Mouse (Mus musculus): ENCODE results near the gene Rsu1. TPM values are rescaled to one million over a fixed set of nuclear protein-coding genes. Genes with fewer than 3 reads are reported as not detected.

Rsu1 gene
- polyA plus RNA-seq, 1 experiment from 2014 or later, result 181 TPM

DNA sequence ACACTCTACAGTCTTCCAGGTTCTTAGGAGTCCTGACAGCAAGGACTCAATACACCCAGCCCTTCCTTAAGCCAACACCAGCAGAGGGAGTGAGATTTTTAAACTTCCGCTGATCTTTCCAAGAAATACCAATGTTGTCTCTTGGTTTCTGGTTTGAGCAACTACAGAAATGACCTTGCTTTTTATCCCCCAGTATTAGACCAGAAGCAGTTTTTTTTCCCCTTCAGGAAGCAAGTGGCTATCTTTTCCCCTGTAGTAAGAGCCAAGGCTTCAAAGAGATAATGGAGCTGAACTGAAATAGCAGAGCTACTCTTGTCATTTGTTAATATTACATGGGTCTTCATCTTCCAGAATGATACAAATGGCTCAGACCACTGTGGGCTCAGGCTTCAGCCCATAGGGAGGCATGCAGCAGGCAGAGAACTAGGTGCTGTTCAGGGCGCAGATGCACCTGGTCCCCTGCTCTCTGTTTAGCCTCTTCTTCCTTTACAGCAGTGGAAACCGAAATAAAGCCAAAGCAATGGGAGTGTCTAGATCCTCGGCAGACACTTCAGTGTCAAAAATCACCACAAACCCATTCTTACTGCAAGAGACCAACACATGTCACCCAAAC, 2.4 kb downstream of the Rsu1 start:
- in situ Hi-C loops (cut with MboI; ENCODE audit: low pct_unique_long_range_greater_than_20kb), result loop anchor here (25.0 kb wide), 1 partner anchor 1019 kb away; no protein-coding TSS in a partner anchor
- TF ChIP-seq CTCF (IDR thresholded peaks at IDR 0.05), result no peak
- no peaks in the 10 kb centered on the region for H3K27me3 ChIP-seq
- ChIA-PET CTCF (interaction anchor here (1.4 to 2.4 kb wide), 3 partner anchors 9 to 809 kb away, joined by 3 to 6 read pairs (median 3); no protein-coding TSS in a partner anchor), POLR2A (no interaction called here)
- no peak for ATAC-seq
- DNase-seq (ENCODE audit: low read depth, low spot score), result no peak

DNA sequence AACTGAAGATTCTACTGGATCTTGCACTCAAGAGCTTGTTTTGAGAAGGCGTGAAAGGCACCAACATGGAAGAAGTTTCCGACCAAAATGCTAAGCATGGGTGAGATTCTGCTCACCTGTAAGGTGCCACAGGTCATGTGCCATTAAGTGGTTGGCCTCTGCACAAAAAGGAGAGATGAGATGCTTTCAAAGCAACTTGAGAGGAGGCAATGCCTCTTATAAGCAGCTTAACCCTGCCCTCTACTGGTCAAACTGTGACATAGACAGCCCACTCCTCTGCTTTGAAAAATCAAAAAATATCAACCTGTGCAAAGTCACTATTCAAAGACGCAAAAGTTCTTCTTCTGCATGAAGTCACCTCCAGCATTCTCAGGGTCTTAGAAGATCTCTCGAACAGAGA, 6.3 kb downstream of the Rsu1 start:
- ChIA-PET CTCF (interaction anchor here (0.6 to 1.8 kb wide), 4 partner anchors 13 to 865 kb away, joined by 3 to 8 read pairs (median 4); no protein-coding TSS in a partner anchor), POLR2A (no interaction called here)
- no peak for ATAC-seq
- in situ Hi-C loops (cut with MboI; ENCODE audit: low pct_unique_long_range_greater_than_20kb), result loop anchor here (5.0 to 25.0 kb wide), 2 partner anchors 808 to 1022 kb away; no protein-coding TSS in a partner anchor
- TF ChIP-seq CTCF (IDR thresholded peaks at IDR 0.05), result peak; percentile 74
- no peaks in the 10 kb centered on the region for H3K27me3 ChIP-seq
- no peak for DNase-seq (ENCODE audit: low read depth, low spot score)

DNA sequence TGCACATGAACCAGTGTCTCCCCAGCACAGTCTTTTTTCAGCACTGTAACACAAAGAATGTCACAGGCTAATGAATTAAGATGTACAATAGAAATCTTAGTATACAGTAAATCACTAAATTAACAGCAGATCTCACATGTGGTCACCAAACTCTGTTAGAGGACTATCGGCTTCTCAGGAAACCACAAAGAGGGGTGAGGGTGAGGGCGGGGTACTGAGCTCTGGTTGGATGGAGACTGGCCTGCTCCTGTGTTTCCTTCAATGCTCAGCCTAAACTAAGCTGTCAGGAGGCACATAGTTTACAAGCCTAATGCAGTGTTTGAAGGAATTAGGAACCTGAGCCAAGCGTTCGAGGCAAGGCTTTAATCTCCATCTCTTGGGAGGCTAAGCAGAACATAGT, 8.1 kb downstream of the Rsu1 start:
- no peaks in the 10 kb centered on the region for H3K27me3 ChIP-seq
- no peak for TF ChIP-seq CTCF (IDR thresholded peaks at IDR 0.05)
- in situ Hi-C loops (cut with MboI; ENCODE audit: low pct_unique_long_range_greater_than_20kb), result loop anchor here (5.0 to 25.0 kb wide), 2 partner anchors 806 to 1024 kb away; no protein-coding TSS in a partner anchor
- ChIA-PET POLR2A (no interaction called here), CTCF (interaction anchor here (0.7 kb wide), 1 partner anchor 803 kb away, joined by 3 read pairs; no protein-coding TSS in a partner anchor)
- no peak for DNase-seq (ENCODE audit: low read depth, low spot score)
- ATAC-seq, result no peak

DNA sequence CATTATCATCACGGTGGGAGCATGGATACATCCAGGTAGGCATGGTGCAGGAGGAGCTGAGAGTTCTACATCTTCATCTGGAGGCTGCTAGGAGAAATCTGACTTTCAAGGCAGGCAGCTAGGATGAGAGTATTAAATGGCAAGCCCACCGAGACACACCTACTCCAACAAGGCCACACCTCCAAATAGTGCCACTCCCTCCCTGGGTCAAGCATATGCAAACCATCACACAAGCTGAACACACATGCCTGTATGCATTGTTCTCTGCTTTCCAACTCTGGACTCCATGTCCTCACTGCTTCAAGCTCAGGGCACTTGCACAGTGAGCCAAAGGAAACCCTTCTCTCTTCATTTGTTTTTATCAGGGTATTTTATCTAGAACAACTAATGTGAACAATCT, 12.6 kb downstream of the Rsu1 start:
- TF ChIP-seq CTCF (IDR thresholded peaks at IDR 0.05), result no peak
- ChIA-PET CTCF (interaction anchor here (1.3 to 2.4 kb wide), 3 partner anchors 9 to 20 kb away, joined by 3 to 6 read pairs (median 4); no protein-coding TSS in a partner anchor), POLR2A (interaction anchor here (1.1 kb wide), 1 partner anchor 21 kb away, joined by 4 read pairs; no protein-coding TSS in a partner anchor)
- in situ Hi-C loops (cut with MboI; ENCODE audit: low pct_unique_long_range_greater_than_20kb), result loop anchor here (25.0 kb wide), 1 partner anchor 1029 kb away; no protein-coding TSS in a partner anchor
- no peak for DNase-seq (ENCODE audit: low read depth, low spot score)
- no peaks in the 10 kb centered on the region for H3K27me3 ChIP-seq
- no peak for ATAC-seq

DNA sequence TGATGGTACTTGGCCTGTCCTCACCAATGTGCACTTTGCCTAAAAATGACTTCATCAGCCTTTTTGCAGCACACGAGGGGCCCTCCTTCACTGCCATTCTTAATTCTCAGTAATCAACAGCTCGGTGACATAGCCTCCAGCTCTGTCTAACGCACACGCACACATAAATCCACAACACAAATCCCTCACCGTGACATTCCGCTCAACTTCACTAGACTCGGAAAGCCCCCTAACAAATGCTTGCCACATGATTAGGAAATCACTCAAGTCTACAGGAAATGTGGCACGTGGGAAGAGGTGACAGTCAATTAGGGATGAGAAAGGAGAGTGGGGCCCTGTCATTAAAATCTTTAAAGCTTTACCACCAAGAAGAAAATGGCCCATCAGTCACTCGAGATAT, 30.5 kb downstream of the Rsu1 start:
- DNase-seq (ENCODE audit: low read depth, low spot score) (no peak), ATAC-seq (no peak)
- ChIA-PET POLR2A (no interaction called here), CTCF (no interaction called here)
- no peaks in the 10 kb centered on the region for H3K27me3 ChIP-seq
- TF ChIP-seq CTCF (IDR thresholded peaks at IDR 0.05), result no peak
- in situ Hi-C loops (cut with MboI; ENCODE audit: low pct_unique_long_range_greater_than_20kb), result loop anchor here (5.0 to 25.0 kb wide), 3 partner anchors 538 to 1453 kb away; partner anchors contain the start of genes Ankrd16 and Fbh1

DNA sequence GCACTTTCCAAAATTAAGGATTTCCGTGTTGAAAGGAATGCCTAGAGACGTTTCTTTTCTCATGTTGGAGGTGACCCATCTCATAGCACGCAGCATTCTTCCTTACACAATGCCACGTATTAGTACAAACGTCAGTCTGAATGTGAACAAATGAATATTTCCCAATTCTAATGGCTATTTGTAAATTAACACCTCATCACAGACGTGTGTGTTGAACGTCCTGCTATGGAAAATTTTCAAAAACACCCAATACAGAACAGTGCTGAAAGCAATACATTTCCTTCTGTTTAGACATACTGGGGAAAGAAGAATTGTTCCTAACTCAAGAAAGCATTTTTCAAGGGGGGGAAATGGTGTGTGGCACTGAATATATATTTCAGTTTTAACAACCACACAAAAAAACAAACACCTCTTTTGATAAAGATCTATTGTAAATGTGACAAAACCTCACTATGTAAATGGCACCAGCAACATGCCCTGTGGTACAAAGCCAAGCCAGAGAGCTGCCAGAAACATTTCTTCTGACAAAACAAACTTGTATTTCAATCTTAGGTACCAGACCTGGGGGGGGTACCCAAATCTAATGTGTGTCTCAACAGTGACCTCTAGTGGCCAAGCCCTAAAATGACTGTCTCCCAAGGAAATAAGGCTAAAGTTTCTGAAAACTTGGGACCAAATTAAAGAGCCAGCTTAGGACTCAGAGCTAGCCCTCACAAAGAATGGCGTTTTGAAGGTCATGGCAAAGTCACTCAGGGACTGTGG, 33.9 kb downstream of the Rsu1 start:
- CTCF ChIA-PET, result interaction anchor here (0.8 to 1.2 kb wide), 3 partner anchors 15 to 526 kb away, joined by 3 to 4 read pairs (median 3); no protein-coding TSS in a partner anchor
- ATAC-seq, result peak; percentile 36
- POLR2A ChIA-PET, result interaction anchor here (1.4 kb wide), 1 partner anchor 21 kb away, joined by 4 read pairs; no protein-coding TSS in a partner anchor
- no peak for DNase-seq (ENCODE audit: low read depth, low spot score)
- in situ Hi-C loops (cut with MboI; ENCODE audit: low pct_unique_long_range_greater_than_20kb), result loop anchor here (25.0 kb wide), 2 partner anchors 1225 to 1450 kb away; partner anchors contain the start of genes Ankrd16 and Fbh1
- H3K27me3 ChIP-seq, result no peaks in the 10 kb centered on the region
- peak; percentile 77 for TF ChIP-seq CTCF (IDR thresholded peaks at IDR 0.05)

DNA sequence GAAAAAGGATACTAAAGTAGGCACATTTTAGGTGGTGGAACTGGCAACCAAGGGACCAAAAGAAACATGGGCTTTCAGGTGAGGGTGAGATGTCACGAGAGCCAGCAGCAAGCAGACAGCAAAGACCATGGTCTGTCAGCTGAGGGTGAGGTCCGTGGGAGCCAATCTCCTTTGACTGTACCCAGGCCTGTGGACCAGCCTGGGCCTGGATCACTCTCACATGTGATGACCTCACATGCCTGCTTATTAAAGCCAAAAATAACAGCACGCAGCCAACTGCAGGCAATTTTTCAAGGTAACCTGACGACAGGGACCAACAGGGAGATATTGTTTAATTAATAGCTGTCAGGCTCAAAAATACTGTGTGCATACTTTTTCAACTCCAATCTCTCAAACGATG, 35.5 kb downstream of the Rsu1 start:
- no peaks in the 10 kb centered on the region for H3K27me3 ChIP-seq
- CTCF ChIA-PET, result no interaction called here
- in situ Hi-C loops (cut with MboI; ENCODE audit: low pct_unique_long_range_greater_than_20kb), result loop anchor here (25.0 kb wide), 2 partner anchors 1223 to 1448 kb away; partner anchors contain the start of genes Ankrd16 and Fbh1
- DNase-seq (ENCODE audit: low read depth, low spot score), result no peak
- no peak for TF ChIP-seq CTCF (IDR thresholded peaks at IDR 0.05)
- POLR2A ChIA-PET, result no interaction called here
- peak; percentile 40 for ATAC-seq

DNA sequence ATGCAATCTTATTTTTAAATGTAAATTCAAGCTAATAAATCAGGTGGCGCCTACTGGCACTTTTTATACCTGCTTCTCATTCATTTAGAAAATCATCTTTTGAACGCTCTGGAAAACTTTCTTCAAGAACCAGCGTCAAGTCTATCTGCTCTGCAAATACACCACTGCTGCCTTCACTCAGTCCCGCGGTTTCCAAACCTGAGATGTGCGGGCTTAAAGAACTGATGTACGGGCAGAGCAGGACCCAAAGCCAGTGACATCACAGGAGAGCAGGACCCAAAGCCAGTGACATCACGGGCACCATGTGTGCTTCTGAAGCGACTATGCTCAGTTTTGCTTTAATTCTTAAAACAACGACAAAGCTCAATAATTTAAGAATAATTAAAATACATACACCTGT, 36.4 kb downstream of the Rsu1 start:
- TF ChIP-seq CTCF (IDR thresholded peaks at IDR 0.05), result no peak
- CTCF ChIA-PET, result no interaction called here
- in situ Hi-C loops (cut with MboI; ENCODE audit: low pct_unique_long_range_greater_than_20kb), result loop anchor here (25.0 kb wide), 2 partner anchors 1222 to 1447 kb away; partner anchors contain the start of genes Ankrd16 and Fbh1
- DNase-seq (ENCODE audit: low read depth, low spot score), result no peak
- no peaks in the 10 kb centered on the region for H3K27me3 ChIP-seq
- no peak for ATAC-seq
- POLR2A ChIA-PET, result no interaction called here

DNA sequence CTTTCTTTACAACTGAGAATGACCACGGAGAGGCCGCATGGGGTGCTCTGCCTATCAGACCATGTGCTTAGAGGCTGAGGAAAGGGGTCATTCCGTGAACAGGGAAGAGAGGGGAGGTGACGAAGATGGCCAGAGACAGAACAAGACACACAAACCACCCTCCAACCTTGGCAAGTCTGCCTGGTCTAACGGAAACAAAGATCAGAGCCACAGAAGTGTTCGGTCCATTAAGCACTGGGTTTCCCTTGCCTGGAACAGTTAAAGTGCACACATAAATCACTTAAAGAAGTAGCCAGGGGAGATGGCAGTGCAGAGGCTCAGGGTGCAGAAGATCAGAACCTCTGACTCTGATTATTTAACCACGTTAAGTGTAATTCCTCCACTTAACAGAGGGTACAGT, 37.3 kb downstream of the Rsu1 start:
- no peak for TF ChIP-seq CTCF (IDR thresholded peaks at IDR 0.05)
- ATAC-seq (peak; percentile 57), DNase-seq (ENCODE audit: low read depth, low spot score) (peak; percentile 39)
- H3K27me3 ChIP-seq, result no peaks in the 10 kb centered on the region
- POLR2A ChIA-PET, result no interaction called here
- in situ Hi-C loops (cut with MboI; ENCODE audit: low pct_unique_long_range_greater_than_20kb), result loop anchor here (25.0 kb wide), 2 partner anchors 1222 to 1447 kb away; partner anchors contain the start of genes Ankrd16 and Fbh1
- CTCF ChIA-PET, result interaction anchor here (1.6 kb wide), 1 partner anchor 25 kb away, joined by 4 read pairs; no protein-coding TSS in a partner anchor

DNA sequence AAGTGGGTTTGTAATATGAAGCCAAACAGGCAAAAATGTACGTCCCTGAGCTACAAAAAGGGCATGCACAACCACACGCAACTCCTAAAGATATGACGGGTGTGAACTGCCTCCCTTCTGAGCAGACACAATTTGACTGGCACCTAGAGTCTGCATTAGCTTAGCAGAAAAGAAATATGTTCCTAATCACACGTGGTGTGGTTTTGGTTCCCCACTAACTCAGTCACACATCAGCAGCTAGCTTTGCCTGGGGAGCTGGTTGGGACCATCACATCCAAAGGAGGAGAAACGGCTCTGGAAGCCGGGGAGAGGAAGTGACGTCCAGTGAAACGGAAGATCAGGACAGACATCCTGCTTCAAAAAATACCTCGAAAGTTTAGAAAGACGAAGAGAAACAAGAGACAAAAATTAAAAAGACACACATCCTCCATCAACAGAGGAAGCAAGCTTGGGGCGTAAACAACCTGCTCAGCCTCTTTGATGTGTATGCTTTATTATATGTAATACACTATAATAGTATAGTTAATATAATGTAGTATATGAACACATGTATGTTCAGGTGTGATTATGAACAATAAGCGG, 37.9 kb downstream of the Rsu1 start:
- ATAC-seq (no peak), DNase-seq (ENCODE audit: low read depth, low spot score) (no peak)
- ChIA-PET POLR2A (interaction anchor here (0.7 kb wide), 1 partner anchor 526 kb away, joined by 4 read pairs; no protein-coding TSS in a partner anchor), CTCF (interaction anchor here (1.6 kb wide), 1 partner anchor 24 kb away, joined by 4 read pairs; no protein-coding TSS in a partner anchor)
- H3K27me3 ChIP-seq, result no peaks in the 10 kb centered on the region
- no peak for TF ChIP-seq CTCF (IDR thresholded peaks at IDR 0.05)
- in situ Hi-C loops (cut with MboI; ENCODE audit: low pct_unique_long_range_greater_than_20kb), result loop anchor here (25.0 kb wide), 2 partner anchors 1221 to 1446 kb away; partner anchors contain the start of genes Ankrd16 and Fbh1
